Mouse (Mus musculus) midbrain, embryonic 14.5 days (tissue): ENCODE data around the gene Xpo6. TPM values are rescaled to one million over a fixed set of nuclear protein-coding genes. Genes with fewer than 3 reads are reported as not detected.

Experiments used
- ATAC-seq: fragments of 200-750 bp; cut with Nextera tagmentation; 2 replicates; pipeline ENCODE4 v1.8.0; 2017; ENCODE audit warnings: moderate number of reproducible peaks, moderate library complexity; ENCODE audit not compliant: low FRiP score, low TSS enrichment
- DNase-seq: peaks from one replicate; pipeline ENCODE4 v3.0.0-alpha.2; 2015
- H3K27ac ChIP-seq: fragments of 300-500 bp; sonication (generic); replicated peaks from 2 replicates; pipeline ENCODE4 v1.5.1; 2014; ENCODE audit warnings: mild to moderate bottlenecking, low read depth, low read length, moderate library complexity
- H3K27me3 ChIP-seq: fragments of 300-500 bp; sonication (generic); 2 replicates; pipeline ENCODE4 v1.6.1; 2014; ENCODE audit warnings: low read length, control low read depth, mixed read lengths; ENCODE audit not compliant: control insufficient read depth, insufficient read depth
- H3K36me3 ChIP-seq: fragments of 300-500 bp; sonication (generic); 2 replicates; pipeline ENCODE4 v1.6.1; 2014; ENCODE audit warnings: low read length, control low read depth; ENCODE audit not compliant: control insufficient read depth, insufficient read depth
- H3K4me1 ChIP-seq: fragments of 300-500 bp; sonication (generic); 2 replicates; pipeline ENCODE4 v1.6.1; 2014; ENCODE audit warnings: mild to moderate bottlenecking, antibody characterized with exemption, low read length, control low read depth; ENCODE audit not compliant: control insufficient read depth, insufficient read depth
- H3K4me2 ChIP-seq: fragments of 300-500 bp; sonication (generic); 2 replicates; pipeline ENCODE4 v1.6.1; 2014; ENCODE audit warnings: mild to moderate bottlenecking, low read length, moderate library complexity
- H3K4me3 ChIP-seq: fragments of 300-500 bp; sonication (generic); replicated peaks from 2 replicates; pipeline ENCODE4 v1.5.1; 2014; ENCODE audit warnings: low read depth, low read length
- H3K9ac ChIP-seq: fragments of 300-500 bp; sonication (generic); replicated peaks from 2 replicates; pipeline ENCODE4 v1.6.1; 2014; ENCODE audit warnings: mild to moderate bottlenecking, low read length, moderate library complexity
- H3K9me3 ChIP-seq: fragments of 300-500 bp; sonication (generic); 2 replicates; pipeline ENCODE4 v1.6.1; 2016; ENCODE audit warnings: low read length, control low read depth, mixed read lengths; ENCODE audit not compliant: control insufficient read depth
- WGBS: fragments of 180-500 bp; shearing (Covaris S2); extraction: QIAGEN DNeasy Blood & Tissue Kit; methylation state at CpG from one replicate; pipeline ENCODE4 v1.1.7; 2014; 5-methylcytosine and 5-hydroxymethylcytosine counted together
- polyA plus RNA-seq: library from polyadenylated mRNA; unstranded; fragments of >200 nt; fragmentation: Nextera tagmentation; extraction: Ambion mirVana; gene quantifications from 2 replicates; pipeline ENCODE4 v1.2.1, GENCODE M21; 2014

Xpo6 gene
- polyA plus RNA-seq, 1 experiment from 2014 or later = 64.2 TPM

- 0 out of 2 replicates have a peak, but pooled peaks cover 22% of the 10 kb centered on the region for H3K4me1 ChIP-seq
- H3K27ac ChIP-seq = no peak overlapping the region
- DNase-seq (no peak), ATAC-seq (no peak)
- H3K9ac ChIP-seq = no peak overlapping the region
- WGBS = 68% methylated on average over 7 of the region's 7 CpGs
- H3K4me3 ChIP-seq = no peak overlapping the region
- H3K27me3 ChIP-seq = no peaks in the 10 kb centered on the region
- no peaks in the 10 kb centered on the region for H3K36me3 ChIP-seq
- H3K4me2 ChIP-seq = no peak overlapping the region
- no peaks in the 10 kb centered on the region for H3K9me3 ChIP-seq
Measured at GRCm38 (mm10) chr7:126053618-126054017, 146.7 kb downstream of the Xpo6 start.

- no peaks in the 10 kb centered on the region for H3K9me3 ChIP-seq
- H3K27me3 ChIP-seq = no peaks in the 10 kb centered on the region
- no peak overlapping the region for H3K4me2 ChIP-seq
- ATAC-seq (no peak), DNase-seq (no peak)
- H3K9ac ChIP-seq = no peak overlapping the region
- H3K4me3 ChIP-seq = no peak overlapping the region
- WGBS = 38% methylated on average over 6 of the region's 6 CpGs
- no peaks in the 10 kb centered on the region for H3K36me3 ChIP-seq
- 0 out of 2 replicates have a peak, but pooled peaks cover 21% of the 10 kb centered on the region for H3K4me1 ChIP-seq
- H3K27ac ChIP-seq = no peak overlapping the region
Measured at GRCm38 (mm10) chr7:126051910-126052309, 148.4 kb downstream of the Xpo6 start.

Other genes with a start within 250 kb of the Xpo6 start
- 9.6 and 10.3 TPM in 2 replicates for gene Gsg1l, start 118.1 kb downstream of the Xpo6 start, polyA plus RNA-seq
- 391 and 401 TPM in 2 replicates for gene Sbk1, start 72.1 kb upstream of the Xpo6 start, polyA plus RNA-seq
- gene Lat, start 169.1 kb upstream of the Xpo6 start, polyA plus RNA-seq = 0.65 and 0.92 TPM in 2 replicates
- gene Spns1, start 176.9 kb upstream of the Xpo6 start, polyA plus RNA-seq = 60.4 and 74.5 TPM in 2 replicates
- gene Nfatc2ip, start 196.2 kb upstream of the Xpo6 start, polyA plus RNA-seq = 3.5 and 4.9 TPM in 2 replicates
- gene Cd19, start 214.4 kb upstream of the Xpo6 start, polyA plus RNA-seq = not detected in 2 replicates
- 19.6 and 22.1 TPM in 2 replicates for gene Rabep2, start 228.3 kb upstream of the Xpo6 start, polyA plus RNA-seq